Mouse (Mus musculus) lung, embryonic 15.5 days (tissue): ENCODE results near the gene Dlg4. TPM values are rescaled to one million over a fixed set of nuclear protein-coding genes. Genes with fewer than 3 reads are reported as not detected.

Source experiments
- ATAC-seq: fragments of 200-750 bp; cut with Nextera tagmentation; 2 replicates; pipeline ENCODE4 v1.8.0; 2017; ENCODE audit warnings: moderate number of reproducible peaks, borderline replicate concordance; ENCODE audit not compliant: low FRiP score, low TSS enrichment; ENCODE audit errors: extremely low read depth
- H3K27ac ChIP-seq: fragments of 300-500 bp; sonication (generic); 2 replicates; pipeline ENCODE4 v1.5.1; 2015; ENCODE audit warnings: moderate library complexity, mild to moderate bottlenecking, inconsistent platforms
- H3K27me3 ChIP-seq: fragments of 300-500 bp; sonication (generic); 2 replicates; pipeline ENCODE4 v1.6.1; 2015; ENCODE audit warnings: inconsistent platforms
- H3K36me3 ChIP-seq: fragments of 300-500 bp; sonication (generic); 2 replicates; pipeline ENCODE4 v1.6.1; 2015; ENCODE audit warnings: inconsistent platforms
- H3K4me1 ChIP-seq: fragments of 300-500 bp; sonication (generic); 2 replicates; pipeline ENCODE4 v1.6.1; 2015; ENCODE audit warnings: inconsistent platforms
- H3K4me2 ChIP-seq: fragments of 300-500 bp; sonication (generic); 2 replicates; pipeline ENCODE4 v1.6.1; 2015; ENCODE audit warnings: inconsistent platforms, mild to moderate bottlenecking, moderate library complexity
- H3K4me3 ChIP-seq: fragments of 300-500 bp; sonication (generic); 2 replicates; pipeline ENCODE4 v1.5.1; 2015; ENCODE audit warnings: mild to moderate bottlenecking, inconsistent platforms
- H3K9ac ChIP-seq: fragments of 300-500 bp; sonication (generic); 2 replicates; pipeline ENCODE4 v1.6.1; 2015; ENCODE audit warnings: inconsistent platforms
- H3K9me3 ChIP-seq: fragments of 300-500 bp; sonication (generic); 2 replicates; pipeline ENCODE4 v1.6.1; 2016; ENCODE audit warnings: inconsistent platforms
- WGBS: fragments of 180-500 bp; shearing (Covaris S2); methylation state at CpG from one replicate; pipeline ENCODE4 v1.1.7; 2015; 5-methylcytosine and 5-hydroxymethylcytosine counted together
- polyA plus RNA-seq: library from polyadenylated mRNA; unstranded; fragments of >200 nt; fragmentation: Nextera tagmentation; extraction: Ambion mirVana; gene quantifications from 2 replicates; pipeline ENCODE4 v1.2.1, GENCODE M21; 2015

Gene Dlg4
- polyA plus RNA-seq, 1 experiment from 2014 or later: 5.6 TPM

- ATAC-seq: no peak
- WGBS: 92% methylated on average over 7 of the region's 7 CpGs
- Histone ChIP-seq H3K4me1 (no peaks in the 10 kb centered on the region), H3K4me3 (no peak overlapping the region), H3K9ac (no peak overlapping the region), H3K27me3 (no peaks in the 10 kb centered on the region), H3K36me3 (peaks cover 31% of the 10 kb centered on the region), H3K4me2 (no peak overlapping the region), H3K9me3 (no peaks in the 10 kb centered on the region), H3K27ac (no peak overlapping the region)
Observed at GRCm38 (mm10) chr11:70040184-70040583, 23.4 kb downstream of the Dlg4 start.

GRCm38 (mm10) chr11:70042309-70043085 lies 25.8 kb downstream of the Dlg4 start:
- 84% methylated on average over 23 of the region's 23 CpGs for WGBS
- no peaks in the 10 kb centered on the region for H3K9me3 ChIP-seq
- H3K27me3 ChIP-seq: no peaks in the 10 kb centered on the region
- H3K9ac ChIP-seq: no peak overlapping the region
- H3K4me2 ChIP-seq: no peak overlapping the region
- no peak overlapping the region for H3K27ac ChIP-seq
- H3K4me3 ChIP-seq: no peak overlapping the region
- H3K4me1 ChIP-seq: no peaks in the 10 kb centered on the region
- peaks cover 31% of the 10 kb centered on the region for H3K36me3 ChIP-seq
- ATAC-seq: no peak

- WGBS: 84% methylated on average over 7 of the region's 7 CpGs
- peaks cover 31% of the 10 kb centered on the region for H3K36me3 ChIP-seq
- ATAC-seq: no peak
Observed at GRCm38 (mm10) chr11:70043665-70044064, 26.9 kb downstream of the Dlg4 start.

GRCm38 (mm10) chr11:70045435-70045834 lies 28.7 kb downstream of the Dlg4 start:
- peak; percentile 48; the same call in 1 of the 2 replicates for ATAC-seq
- Histone ChIP-seq H3K4me2 (no peak overlapping the region), H3K27me3 (no peaks in the 10 kb centered on the region), H3K9ac (no peak overlapping the region), H3K36me3 (peaks cover 27% of the 10 kb centered on the region), H3K4me3 (no peak overlapping the region), H3K27ac (no peak overlapping the region), H3K9me3 (no peaks in the 10 kb centered on the region), H3K4me1 (no peaks in the 10 kb centered on the region)
- WGBS: 32% methylated on average over 9 of the region's 9 CpGs

More at GRCm38 (mm10) chr11:70043665-70044064, 26.9 kb downstream of the Dlg4 start:
- Histone ChIP-seq H3K27ac (no peak overlapping the region), H3K9ac (no peak overlapping the region), H3K4me3 (no peak overlapping the region), H3K27me3 (no peaks in the 10 kb centered on the region), H3K4me2 (no peak overlapping the region), H3K9me3 (no peaks in the 10 kb centered on the region), H3K4me1 (no peaks in the 10 kb centered on the region)

GRCm38 (mm10) chr11:70049366-70049765 lies 32.6 kb downstream of the Dlg4 start:
- ATAC-seq: no peak
- Histone ChIP-seq H3K4me2 (no peak overlapping the region), H3K36me3 (peaks cover 4% of the 10 kb centered on the region; the same call in 1 of the 2 replicates), H3K4me1 (no peaks in the 10 kb centered on the region), H3K9me3 (no peaks in the 10 kb centered on the region), H3K27me3 (no peaks in the 10 kb centered on the region), H3K4me3 (no peak overlapping the region), H3K9ac (no peak overlapping the region), H3K27ac (no peak overlapping the region)
- 47% methylated on average over 6 of the region's 6 CpGs for WGBS

GRCm38 (mm10) chr11:70049816-70050215 lies 33.1 kb downstream of the Dlg4 start:
- H3K9me3 ChIP-seq: no peaks in the 10 kb centered on the region
- WGBS: 47% methylated on average over 10 of the region's 10 CpGs
- no peak for ATAC-seq
- H3K4me3 ChIP-seq: no peak overlapping the region
- H3K9ac ChIP-seq: no peak overlapping the region
- H3K36me3 ChIP-seq: no peaks in the 10 kb centered on the region
- peaks cover under 1% of the 10 kb centered on the region; the same call in 1 of the 2 replicates for H3K27me3 ChIP-seq
- no peak overlapping the region for H3K4me2 ChIP-seq
- no peaks in the 10 kb centered on the region for H3K4me1 ChIP-seq
- no peak overlapping the region for H3K27ac ChIP-seq

GRCm38 (mm10) chr11:70053156-70053555 lies 36.4 kb downstream of the Dlg4 start:
- H3K9me3 ChIP-seq: no peaks in the 10 kb centered on the region
- WGBS: 46% methylated on average over 7 of the region's 7 CpGs
- peaks cover 3% of the 10 kb centered on the region; the same call in 1 of the 2 replicates for H3K4me1 ChIP-seq
- no peak for ATAC-seq
- H3K27me3 ChIP-seq: peaks cover 4% of the 10 kb centered on the region; the same call in 1 of the 2 replicates
- no peak overlapping the region for H3K27ac ChIP-seq
- no peak overlapping the region for H3K4me2 ChIP-seq
- H3K4me3 ChIP-seq: no peak overlapping the region
- no peak overlapping the region for H3K9ac ChIP-seq
- H3K36me3 ChIP-seq: no peaks in the 10 kb centered on the region

- no peaks in the 10 kb centered on the region for H3K36me3 ChIP-seq
- ATAC-seq: no peak
- no peaks in the 10 kb centered on the region for H3K9me3 ChIP-seq
- H3K4me2 ChIP-seq: no peak within 1 kb of the TSS
- no peak within 1 kb of the TSS for H3K27ac ChIP-seq
- no peak within 1 kb of the TSS for H3K4me3 ChIP-seq
- WGBS: 76% methylated on average over 10 of the region's 10 CpGs
- peaks cover 4% of the 10 kb centered on the region; the same call in 1 of the 2 replicates for H3K27me3 ChIP-seq
- H3K4me1 ChIP-seq: peaks cover 3% of the 10 kb centered on the region; the same call in 1 of the 2 replicates
- no peak within 1 kb of the TSS for H3K9ac ChIP-seq
Observed at GRCm38 (mm10) chr11:70053898-70054570, 37.3 kb downstream of the Dlg4 start, which contains the start of gene Asgr1. Asgr1 (plus strand) TSS chr11:70054085.

- no peak overlapping the region for H3K27ac ChIP-seq
- H3K9me3 ChIP-seq: no peaks in the 10 kb centered on the region
- ATAC-seq: peak; percentile 25; the same call in 1 of the 2 replicates
- H3K36me3 ChIP-seq: no peaks in the 10 kb centered on the region
- H3K27me3 ChIP-seq: peaks cover 4% of the 10 kb centered on the region; the same call in 1 of the 2 replicates
- no peak overlapping the region for H3K4me3 ChIP-seq
- peak overlapping the region; percentile 34 for H3K4me2 ChIP-seq
- peaks cover 3% of the 10 kb centered on the region; the same call in 1 of the 2 replicates for H3K4me1 ChIP-seq
- no peak overlapping the region for H3K9ac ChIP-seq
- WGBS: 22% methylated on average over 18 of the region's 18 CpGs
Observed at GRCm38 (mm10) chr11:70055618-70056214, 39.0 kb downstream of the Dlg4 start.

- Histone ChIP-seq H3K9ac (no peak overlapping the region), H3K4me2 (no peak overlapping the region), H3K9me3 (no peaks in the 10 kb centered on the region), H3K27me3 (peaks cover 4% of the 10 kb centered on the region; the same call in 1 of the 2 replicates), H3K36me3 (no peaks in the 10 kb centered on the region), H3K27ac (no peak overlapping the region), H3K4me1 (peaks cover 3% of the 10 kb centered on the region; the same call in 1 of the 2 replicates), H3K4me3 (no peak overlapping the region)
- ATAC-seq: no peak
- 75% methylated on average over 9 of the region's 9 CpGs for WGBS
Observed at GRCm38 (mm10) chr11:70057805-70058204, 41.1 kb downstream of the Dlg4 start.

GRCm38 (mm10) chr11:70059930-70060329 lies 43.2 kb downstream of the Dlg4 start:
- ATAC-seq: no peak
- no peak overlapping the region for H3K27ac ChIP-seq
- peaks cover 3% of the 10 kb centered on the region; the same call in 1 of the 2 replicates for H3K4me1 ChIP-seq
- no peaks in the 10 kb centered on the region for H3K9me3 ChIP-seq
- H3K4me2 ChIP-seq: no peak overlapping the region
- no peaks in the 10 kb centered on the region for H3K36me3 ChIP-seq
- peaks cover 3% of the 10 kb centered on the region; the same call in 1 of the 2 replicates for H3K27me3 ChIP-seq
- H3K9ac ChIP-seq: no peak overlapping the region
- 32% methylated on average over 6 of the region's 6 CpGs for WGBS
- no peak overlapping the region for H3K4me3 ChIP-seq
